Mouse (Mus musculus): ENCODE measurements around the gene Rnf41. TPM values are rescaled to one million over a fixed set of nuclear protein-coding genes. Genes with fewer than 3 reads are reported as not detected.

The Rnf41 gene
- polyA plus RNA-seq (2015; fragmentation: Nextera tagmentation; extraction: Ambion mirVana) = 45.4 and 46.7 TPM in 2 replicates

DNA sequence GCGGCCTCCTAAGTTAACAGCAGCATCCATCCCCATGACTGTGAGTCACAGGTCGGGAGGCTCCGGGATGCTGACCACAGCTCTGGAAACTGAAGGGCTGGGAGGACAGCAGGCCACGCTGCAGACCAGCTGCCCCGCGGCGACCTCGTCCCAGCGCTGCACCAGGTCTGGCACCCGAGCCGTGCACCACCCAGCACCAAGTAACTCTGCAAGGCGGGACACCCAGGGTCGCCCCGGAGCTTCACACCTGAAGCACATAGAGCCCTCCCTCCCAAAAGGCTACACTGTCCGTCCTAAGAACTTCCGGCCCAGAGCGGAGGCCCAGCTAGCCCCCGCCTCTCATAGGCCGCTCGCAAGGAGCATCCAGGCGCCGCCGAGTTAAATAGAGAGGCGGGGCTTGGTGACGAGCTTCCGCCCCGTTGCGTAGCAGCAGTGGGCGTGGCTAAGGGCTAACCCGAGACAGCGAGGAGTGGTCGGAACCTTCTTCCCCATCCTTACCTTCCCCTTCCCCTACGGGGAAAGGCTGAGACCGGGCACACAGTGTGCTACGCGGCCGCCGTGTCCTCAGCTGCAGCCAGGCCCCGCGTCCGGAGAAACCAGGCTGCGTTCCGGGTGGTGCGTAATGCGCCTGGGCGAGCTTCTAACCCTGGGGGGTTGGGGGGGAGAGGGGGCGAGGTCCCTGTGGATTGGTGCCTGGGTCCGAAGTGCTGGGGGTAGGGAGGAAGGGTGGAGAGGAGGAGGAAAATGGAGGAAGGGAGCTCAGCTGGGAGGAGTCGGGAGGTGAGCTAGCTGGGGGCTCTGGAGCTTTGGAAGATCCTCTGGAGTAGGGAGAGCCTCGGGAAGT is at the start of gene Rnf41, which contains the start of gene Nabp2:
Gene Rnf41 (plus strand): TSS at position 447 of the 844 bp plus-strand sequence.
Gene Nabp2 (minus strand): TSS at position 282 of the 844 bp plus-strand sequence.
- peak; percentile 88 for ATAC-seq (ENCODE audit: insufficient number of reproducible peaks, insufficient read depth, low FRiP score, low TSS enrichment, low read depth)
- WGBS = under 1% methylated on average over 50 of the region's 50 CpGs
- H3K36me3 ChIP-seq = peaks cover 34% of the 10 kb centered on the region
- H3K27ac ChIP-seq = peak within 1 kb of the TSS; percentile 98
- H3K27me3 ChIP-seq = no peaks in the 10 kb centered on the region
- H3K9me3 ChIP-seq = no peaks in the 10 kb centered on the region
- peaks cover 39% of the 10 kb centered on the region for H3K4me1 ChIP-seq
- H3K4me2 ChIP-seq = peak within 1 kb of the TSS; percentile 98
- peak within 1 kb of the TSS; percentile 89 for H3K9ac ChIP-seq
- peak within 1 kb of the TSS; percentile 87 for H3K4me3 ChIP-seq

DNA sequence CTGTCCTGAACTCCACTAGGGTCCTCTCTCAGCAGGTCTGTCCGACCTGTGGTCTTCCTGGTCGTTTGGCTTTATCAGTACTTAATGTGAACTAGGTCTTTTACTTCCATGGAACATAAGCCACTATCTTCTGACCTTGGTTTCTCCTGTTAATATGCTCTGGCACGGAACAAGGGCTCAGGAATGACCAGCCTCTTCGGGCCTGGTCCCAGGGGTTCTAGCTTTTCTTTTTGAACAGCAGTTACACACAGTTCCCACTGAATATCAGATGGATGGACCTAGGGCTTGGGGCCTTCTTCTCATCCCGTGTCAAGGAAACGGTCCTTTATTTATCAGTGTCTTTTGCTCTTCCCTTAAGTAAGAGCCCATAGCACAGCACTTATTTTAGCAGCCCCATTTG is 49.6 kb upstream of the Rnf41 start:
- Histone ChIP-seq H3K36me3 (peaks cover 84% of the 10 kb centered on the region), H3K9me3 (no peaks in the 10 kb centered on the region), H3K4me3 (no peak overlapping the region), H3K4me1 (no peaks in the 10 kb centered on the region), H3K27ac (no peak overlapping the region), H3K27me3 (no peaks in the 10 kb centered on the region), H3K9ac (no peak overlapping the region), H3K4me2 (no peak overlapping the region)
- ATAC-seq (ENCODE audit: insufficient number of reproducible peaks, insufficient read depth, low FRiP score, low TSS enrichment, low read depth) = no peak
- 89% methylated on average over 6 of the region's 6 CpGs for WGBS

DNA sequence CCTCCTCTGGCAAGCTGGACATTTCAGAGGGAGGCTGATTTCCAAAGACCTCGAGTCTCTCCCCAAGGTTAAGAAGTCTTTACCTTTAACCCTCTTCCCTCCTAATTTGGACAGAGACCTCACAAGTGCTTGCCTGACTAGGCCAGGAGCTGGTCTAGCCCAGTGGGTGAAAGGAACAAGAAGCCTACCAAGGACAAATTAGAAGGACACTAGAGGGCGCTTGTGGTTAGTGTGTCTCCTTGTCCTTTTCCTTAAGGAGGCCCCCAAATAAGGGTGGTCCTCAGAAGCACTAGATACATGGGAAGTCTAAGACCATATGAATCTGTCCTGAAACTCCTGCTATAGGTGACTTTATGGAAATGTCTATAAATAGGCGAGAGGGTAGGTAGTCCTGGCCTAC is 48.9 kb upstream of the Rnf41 start:
- no peak overlapping the region for H3K4me2 ChIP-seq
- no peak overlapping the region for H3K4me3 ChIP-seq
- 49% methylated on average over 3 of the region's 3 CpGs for WGBS
- H3K4me1 ChIP-seq = peaks cover 2% of the 10 kb centered on the region
- H3K27ac ChIP-seq = no peak overlapping the region; the same call in 1 of the 2 replicates
- ATAC-seq (ENCODE audit: insufficient number of reproducible peaks, insufficient read depth, low FRiP score, low TSS enrichment, low read depth) = 0 out of 2 replicates have a peak, but pooled peaks have one; percentile 59
- peak overlapping the region; percentile 40; the same call in 1 of the 2 replicates for H3K9ac ChIP-seq
- H3K27me3 ChIP-seq = no peaks in the 10 kb centered on the region
- no peaks in the 10 kb centered on the region for H3K9me3 ChIP-seq
- H3K36me3 ChIP-seq = peaks cover 78% of the 10 kb centered on the region

DNA sequence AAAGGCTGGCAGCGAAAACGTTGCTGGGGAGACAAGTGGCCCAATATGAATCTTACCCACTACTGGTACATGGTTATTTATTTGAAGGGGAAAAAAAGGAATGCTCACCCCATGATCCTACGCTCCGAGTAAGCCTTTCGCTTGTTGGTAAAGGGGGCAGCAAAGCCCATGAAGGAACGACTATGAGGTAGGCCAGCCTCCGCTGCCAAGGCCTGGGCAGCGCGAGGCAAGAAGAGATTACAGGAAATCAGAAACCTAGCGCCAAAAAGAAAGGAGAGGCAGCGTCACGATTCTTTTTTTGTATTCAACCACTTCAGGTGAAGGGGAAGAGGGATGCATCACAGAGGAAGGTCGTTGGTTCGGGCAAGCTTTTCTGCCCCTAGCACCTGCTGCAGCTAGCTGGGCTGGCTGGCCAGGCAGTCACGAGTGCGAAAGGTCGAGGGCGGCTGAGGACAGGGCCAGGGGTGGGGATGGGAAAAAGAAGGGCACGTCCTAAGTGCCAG is 43.5 kb upstream of the Rnf41 start:
- Histone ChIP-seq H3K27me3 (no peaks in the 10 kb centered on the region), H3K27ac (peak overlapping the region; percentile 96), H3K4me3 (peak overlapping the region; percentile 70), H3K9me3 (no peaks in the 10 kb centered on the region), H3K9ac (peak overlapping the region; percentile 85), H3K4me2 (peak overlapping the region; percentile 89), H3K4me1 (peaks cover 14% of the 10 kb centered on the region), H3K36me3 (peaks cover 25% of the 10 kb centered on the region)
- ATAC-seq (ENCODE audit: insufficient number of reproducible peaks, insufficient read depth, low FRiP score, low TSS enrichment, low read depth) = no peak
- 15% methylated on average over 19 of the region's 19 CpGs for WGBS

DNA sequence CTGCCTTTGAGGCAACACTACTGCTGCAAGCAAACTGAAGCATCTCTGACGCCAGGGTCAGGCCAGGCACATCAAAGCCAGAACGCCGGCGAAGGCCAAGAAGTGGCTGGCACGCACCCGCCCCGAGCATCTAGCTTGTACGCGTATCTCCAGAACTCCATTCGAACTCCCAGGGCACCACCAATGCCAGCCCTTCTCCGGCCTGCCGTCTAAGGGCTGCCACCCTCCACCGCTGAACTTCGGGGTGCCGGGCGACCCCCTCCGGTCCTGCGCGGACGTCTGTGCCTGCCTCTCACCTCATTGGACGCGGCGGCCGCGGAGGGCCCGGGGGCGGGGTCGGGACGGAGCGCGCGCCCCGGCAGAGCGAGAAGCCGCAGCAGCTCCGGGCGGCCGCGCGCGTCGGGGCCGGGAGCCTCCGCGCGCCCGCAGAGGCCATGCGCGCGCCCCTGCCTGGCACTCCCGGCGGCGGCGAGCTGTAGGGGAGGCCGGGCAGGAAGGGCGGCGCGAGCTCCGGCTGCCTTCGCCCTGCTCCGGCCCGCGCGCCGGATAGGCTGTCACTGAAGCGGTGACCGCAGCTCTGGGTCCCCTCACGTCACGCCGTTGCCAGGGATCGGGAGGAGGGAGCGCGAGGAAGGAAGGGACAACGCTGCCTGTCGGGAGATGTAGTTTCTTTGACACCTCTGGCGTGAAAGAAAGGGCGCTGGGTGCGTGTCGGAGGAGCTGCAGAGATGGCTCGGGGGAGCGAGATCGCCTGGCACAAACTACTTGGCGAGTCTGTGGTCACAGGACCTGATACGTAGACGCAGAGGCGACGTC is 42.8 kb upstream of the Rnf41 start, which contains the start of gene Coq10a:
Gene Coq10a (minus strand): TSS at position 596 of the 816 bp plus-strand sequence.
- peak; percentile 88 for ATAC-seq (ENCODE audit: insufficient number of reproducible peaks, insufficient read depth, low FRiP score, low TSS enrichment, low read depth)
- H3K36me3 ChIP-seq = peaks cover 19% of the 10 kb centered on the region
- peak within 1 kb of the TSS; percentile 70 for H3K4me3 ChIP-seq
- H3K4me2 ChIP-seq = peak within 1 kb of the TSS; percentile 89
- H3K9ac ChIP-seq = peak within 1 kb of the TSS; percentile 85
- under 1% methylated on average over 87 of the region's 87 CpGs for WGBS
- H3K27ac ChIP-seq = peak within 1 kb of the TSS; percentile 96
- H3K27me3 ChIP-seq = no peaks in the 10 kb centered on the region
- H3K4me1 ChIP-seq = peaks cover 14% of the 10 kb centered on the region
- no peaks in the 10 kb centered on the region for H3K9me3 ChIP-seq

DNA sequence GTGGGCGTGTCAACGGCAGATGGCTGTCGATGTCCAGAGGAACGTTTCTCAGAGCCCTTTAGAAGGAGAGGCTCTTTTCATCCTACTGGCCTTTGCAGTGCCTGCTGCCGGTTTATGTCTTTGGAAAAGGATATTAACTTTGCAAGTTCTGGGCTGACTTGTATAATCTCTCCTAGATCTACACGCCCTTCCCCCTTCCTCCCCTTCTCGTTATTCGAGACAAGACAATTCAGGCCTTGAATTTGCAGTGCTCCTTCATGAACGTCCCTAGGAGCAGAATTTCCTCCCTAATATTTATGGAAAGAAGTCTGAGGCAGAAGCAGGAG is 42.3 kb upstream of the Rnf41 start:
- ATAC-seq (ENCODE audit: insufficient number of reproducible peaks, insufficient read depth, low FRiP score, low TSS enrichment, low read depth) = no peak

DNA sequence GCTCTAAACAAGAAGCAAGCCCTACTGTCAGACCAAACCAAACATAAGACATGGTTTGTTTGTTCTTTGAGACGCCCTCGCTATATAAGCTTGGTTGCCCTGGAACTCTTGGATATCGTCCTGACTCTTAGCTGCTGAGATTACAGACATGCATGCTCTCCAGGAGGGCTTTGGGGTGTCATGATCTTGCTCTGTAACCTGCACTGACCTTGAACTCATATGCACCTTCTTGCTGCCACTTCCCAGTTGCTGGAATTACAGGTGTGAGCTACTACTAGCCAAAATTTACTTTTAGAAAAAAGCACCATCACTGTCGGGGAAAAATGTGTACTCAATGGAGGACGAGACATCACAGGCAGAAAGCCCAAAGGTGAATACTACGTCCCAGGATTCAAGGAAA is 41.9 kb upstream of the Rnf41 start:
- Histone ChIP-seq H3K4me2 (peak overlapping the region; percentile 89), H3K27me3 (no peaks in the 10 kb centered on the region), H3K36me3 (peaks cover 11% of the 10 kb centered on the region), H3K4me3 (peak overlapping the region; percentile 70), H3K4me1 (peaks cover 14% of the 10 kb centered on the region), H3K9me3 (no peaks in the 10 kb centered on the region), H3K9ac (peak overlapping the region; percentile 85; the same call in 1 of the 2 replicates), H3K27ac (peak overlapping the region; percentile 96)
- ATAC-seq (ENCODE audit: insufficient number of reproducible peaks, insufficient read depth, low FRiP score, low TSS enrichment, low read depth) = no peak
- WGBS = 73% methylated on average over 6 of the region's 6 CpGs

More for the DNA sequence above, 42.3 kb upstream of the Rnf41 start:
- H3K36me3 ChIP-seq = peaks cover 14% of the 10 kb centered on the region
- peak overlapping the region; percentile 85 for H3K9ac ChIP-seq
- WGBS = 8% methylated on average over 9 of the region's 9 CpGs
- no peaks in the 10 kb centered on the region for H3K9me3 ChIP-seq
- H3K27me3 ChIP-seq = no peaks in the 10 kb centered on the region
- H3K4me3 ChIP-seq = peak overlapping the region; percentile 70
- H3K4me2 ChIP-seq = peak overlapping the region; percentile 89
- peak overlapping the region; percentile 96 for H3K27ac ChIP-seq
- H3K4me1 ChIP-seq = peaks cover 14% of the 10 kb centered on the region

DNA sequence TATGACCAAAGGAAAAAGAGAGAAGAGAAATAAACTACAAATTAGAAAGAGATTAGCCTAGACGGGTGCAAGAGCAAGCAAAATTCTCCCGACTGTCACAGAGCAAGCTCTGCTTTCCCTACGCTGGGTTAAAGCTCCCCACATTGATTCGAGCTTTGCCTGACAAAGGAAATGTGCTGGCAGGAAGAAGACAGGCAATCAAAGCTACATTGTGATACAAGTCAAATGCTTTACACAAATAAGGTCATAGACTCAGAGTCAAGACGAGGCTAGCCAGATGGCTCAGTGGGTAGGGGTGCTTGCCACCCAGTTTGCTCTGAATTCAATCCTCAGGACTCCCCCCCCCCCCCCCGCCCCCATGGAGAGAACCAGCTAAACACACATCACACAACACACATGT is 41.4 kb upstream of the Rnf41 start:
- no peaks in the 10 kb centered on the region for H3K27me3 ChIP-seq
- peaks cover 7% of the 10 kb centered on the region for H3K36me3 ChIP-seq
- H3K4me3 ChIP-seq = no peak overlapping the region
- H3K27ac ChIP-seq = no peak overlapping the region
- ATAC-seq (ENCODE audit: insufficient number of reproducible peaks, insufficient read depth, low FRiP score, low TSS enrichment, low read depth) = no peak
- no peak overlapping the region for H3K9ac ChIP-seq
- 68% methylated on average over 6 of the region's 6 CpGs for WGBS
- peaks cover 14% of the 10 kb centered on the region for H3K4me1 ChIP-seq
- H3K9me3 ChIP-seq = no peaks in the 10 kb centered on the region
- H3K4me2 ChIP-seq = no peak overlapping the region

DNA sequence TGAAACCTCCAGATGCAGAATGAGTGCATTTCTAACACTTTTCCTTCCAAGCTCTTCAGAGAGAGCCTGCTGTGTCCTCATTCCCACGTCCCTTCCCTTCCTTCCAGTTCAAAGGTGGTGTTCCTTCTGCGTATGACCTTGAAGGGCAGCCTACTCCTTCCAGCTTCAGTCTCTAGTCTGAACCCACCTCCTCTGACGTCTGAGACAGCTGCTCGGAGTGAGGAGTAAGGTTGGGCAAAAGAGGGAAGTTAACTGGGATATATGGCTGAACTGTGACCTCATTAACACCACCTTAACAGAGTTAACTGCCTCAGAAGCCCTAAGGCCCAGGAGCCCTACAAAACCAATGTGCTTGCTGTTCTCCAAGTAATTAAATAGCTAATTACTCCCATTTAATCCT is 40.9 kb upstream of the Rnf41 start:
- H3K4me2 ChIP-seq = no peak overlapping the region
- 50% methylated on average over 4 of the region's 4 CpGs for WGBS
- H3K9ac ChIP-seq = no peak overlapping the region
- H3K27ac ChIP-seq = no peak overlapping the region
- H3K4me3 ChIP-seq = no peak overlapping the region
- no peak for ATAC-seq (ENCODE audit: insufficient number of reproducible peaks, insufficient read depth, low FRiP score, low TSS enrichment, low read depth)
- peaks cover under 1% of the 10 kb centered on the region for H3K36me3 ChIP-seq
- H3K4me1 ChIP-seq = peaks cover 14% of the 10 kb centered on the region
- no peaks in the 10 kb centered on the region for H3K27me3 ChIP-seq
- no peaks in the 10 kb centered on the region for H3K9me3 ChIP-seq

DNA sequence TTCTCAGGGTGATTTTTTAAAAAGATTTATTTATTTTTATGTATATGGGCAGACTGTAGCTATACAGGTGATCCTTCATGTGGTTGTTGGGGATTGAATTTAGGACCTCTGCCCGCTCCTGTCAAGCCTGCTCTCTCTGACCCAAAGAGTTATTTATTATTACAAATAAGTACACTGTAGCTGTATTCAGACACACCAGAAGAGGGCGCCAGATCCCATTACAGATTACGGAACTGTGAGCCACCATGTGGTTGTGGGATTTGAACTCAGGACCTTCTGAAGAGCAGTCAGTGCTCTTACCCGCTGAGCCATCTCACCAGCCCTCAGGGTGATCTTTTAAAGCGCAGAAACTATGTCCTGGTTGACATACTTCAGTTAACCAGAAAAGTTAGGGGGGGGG is 39.3 kb upstream of the Rnf41 start:
- Histone ChIP-seq H3K4me2 (no peak overlapping the region), H3K27me3 (no peaks in the 10 kb centered on the region), H3K4me3 (no peak overlapping the region), H3K27ac (no peak overlapping the region), H3K4me1 (peaks cover 21% of the 10 kb centered on the region), H3K9me3 (no peaks in the 10 kb centered on the region), H3K36me3 (no peaks in the 10 kb centered on the region), H3K9ac (no peak overlapping the region)
- ATAC-seq (ENCODE audit: insufficient number of reproducible peaks, insufficient read depth, low FRiP score, low TSS enrichment, low read depth) = no peak
- 79% methylated on average over 5 of the region's 5 CpGs for WGBS

DNA sequence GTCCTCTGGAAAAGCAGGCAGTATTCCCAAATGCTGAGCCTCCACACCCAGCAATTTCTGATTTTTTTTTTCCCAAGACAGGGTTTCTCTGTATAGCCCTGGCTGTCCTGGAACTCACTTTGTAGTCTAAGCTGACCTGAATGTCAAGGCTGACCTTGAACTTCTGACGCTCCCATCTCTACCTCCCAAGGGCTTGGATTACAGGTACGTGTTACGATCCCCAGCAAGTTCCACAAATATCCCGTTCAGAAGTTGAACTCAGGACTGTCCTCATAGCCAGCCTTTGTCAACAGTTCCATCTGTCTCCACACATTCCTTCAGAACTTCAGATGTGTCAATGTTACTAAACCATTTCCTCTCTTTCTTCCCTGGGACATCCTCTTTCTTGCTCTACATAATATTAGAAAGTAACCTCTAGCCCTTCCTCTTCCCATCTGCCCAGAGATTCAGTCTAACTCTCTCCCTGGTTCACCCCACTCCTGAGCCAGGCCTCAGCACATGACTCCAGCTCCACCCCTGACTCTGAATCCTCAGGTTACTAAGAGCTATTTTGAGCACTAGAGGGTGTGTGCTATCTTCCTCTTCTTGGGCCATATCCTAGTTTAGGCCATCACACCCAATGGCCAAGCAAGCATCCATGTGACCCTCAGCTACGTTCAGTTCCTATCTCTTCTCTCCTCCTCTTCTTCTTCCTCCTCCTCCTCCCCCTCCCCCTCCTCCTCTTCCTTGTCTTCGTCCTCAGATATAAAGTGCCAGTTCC is 38.3 kb upstream of the Rnf41 start:
- Histone ChIP-seq H3K4me1 (peaks cover 19% of the 10 kb centered on the region), H3K36me3 (no peaks in the 10 kb centered on the region; the same call in 1 of the 2 replicates), H3K9me3 (no peaks in the 10 kb centered on the region), H3K27ac (no peak overlapping the region), H3K9ac (no peak overlapping the region), H3K4me2 (no peak overlapping the region), H3K27me3 (no peaks in the 10 kb centered on the region), H3K4me3 (no peak overlapping the region)
- WGBS = 77% methylated on average over 6 of the region's 6 CpGs
- no peak for ATAC-seq (ENCODE audit: insufficient number of reproducible peaks, insufficient read depth, low FRiP score, low TSS enrichment, low read depth)

All from embryonic facial prominence, embryonic 13.5 days (tissue).